In the genomic region with DNA sequence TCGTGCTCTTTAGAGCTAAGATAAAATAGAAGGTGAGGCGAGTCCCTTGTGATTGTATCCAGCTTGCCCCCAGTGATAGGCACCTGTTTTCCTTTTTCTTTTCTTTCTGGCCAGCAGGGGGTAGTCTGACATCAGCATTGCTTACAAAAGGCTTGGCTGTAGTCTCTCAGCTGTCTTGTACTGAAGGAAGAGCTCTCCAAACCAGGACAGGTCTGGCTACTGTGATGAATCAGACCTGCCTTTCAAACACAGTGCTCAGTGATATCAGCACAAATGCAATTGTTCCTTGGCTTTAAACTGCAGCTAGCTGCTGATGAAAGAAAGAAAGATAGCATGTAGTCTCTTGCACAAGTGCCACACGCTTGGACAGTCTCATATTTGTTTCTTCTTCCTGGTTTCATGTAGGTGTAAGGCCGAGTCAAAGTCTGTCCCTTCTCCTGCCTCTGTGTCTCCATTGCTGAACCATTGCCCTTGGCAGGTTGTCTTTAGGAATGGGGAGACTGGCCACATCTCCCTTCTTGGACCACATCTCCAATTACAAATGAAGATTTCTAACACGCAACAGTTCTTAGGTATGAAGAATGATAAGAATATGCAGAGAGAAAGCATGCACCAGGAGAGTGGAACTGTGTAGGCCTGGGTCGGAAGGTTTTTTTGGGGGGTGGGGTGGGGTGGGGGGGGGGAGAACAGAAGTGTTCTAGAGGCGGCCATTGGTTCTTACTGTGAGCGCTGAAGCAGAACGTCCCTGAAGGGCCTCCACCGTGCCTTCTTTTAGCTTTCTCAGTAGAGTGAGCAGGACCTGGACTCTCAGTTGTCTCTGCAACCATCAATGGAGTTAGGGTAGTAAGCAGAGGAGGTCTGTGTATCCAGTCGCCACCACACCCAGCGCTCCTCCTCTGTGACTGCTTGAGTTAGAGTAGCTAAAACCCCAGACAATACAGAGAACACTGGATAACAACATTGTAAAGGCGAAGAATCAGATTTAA, we compare ENCODE assay signal across 8 mouse cellular contexts.
DNase-seq lines count a peak whose midpoint lies in the region; ATAC-seq and TF ChIP-seq lines count a peak whose summit lies in the region.

No protein-coding gene starts in this region.

- H3K79me2 ChIP-seq in liver, adult 2 months (ENCODE audit: control insufficient read depth, insufficient read depth, low read length), result no peaks in the 10 kb centered on the region

- 66% methylated on average over 13 of the region's 13 CpGs for WGBS in liver, adult 2 months
- WGBS in liver, embryonic 11.5 days, result 65% methylated on average over 13 of the region's 13 CpGs
- WGBS in forebrain, embryonic 13.5 days, result 55% methylated on average over 13 of the region's 13 CpGs
- 65% methylated on average over 13 of the region's 13 CpGs for WGBS in intestine, embryonic 16.5 days
- 67% methylated on average over 13 of the region's 13 CpGs for WGBS in neural tube, embryonic 15.5 days

- H3K27me3 ChIP-seq in liver, adult 2 months (ENCODE audit: control insufficient read depth, insufficient read depth, low read length), result 0 out of 2 replicates have a peak, but pooled peaks cover 2% of the 10 kb centered on the region
- no peaks in the 10 kb centered on the region for H3K27me3 ChIP-seq in liver, embryonic 11.5 days (replicated peaks; ENCODE audit: control insufficient read depth, insufficient read depth, low read length)
- H3K27me3 ChIP-seq in forebrain, embryonic 13.5 days, result no peaks in the 10 kb centered on the region
- no peaks in the 10 kb centered on the region; the same call in 1 of the 2 replicates for H3K27me3 ChIP-seq in intestine, embryonic 16.5 days (replicated peaks; ENCODE audit: control insufficient read depth, insufficient read depth, low read length)
- H3K27me3 ChIP-seq in neural tube, embryonic 15.5 days (replicated peaks), result peaks cover 5% of the 10 kb centered on the region; the same call in 1 of the 2 replicates

- DNase-seq in liver, adult 2 months (ENCODE audit: extremely low read depth, low read depth, low spot score), result peak; percentile 34
- DNase-seq in liver, embryonic 11.5 days (ENCODE audit: low spot score), result no peak
- peak; percentile 89 for DNase-seq in R1 (ENCODE audit: low read depth, low spot score)
- peak; percentile 9 to 34 for DNase-seq in left cerebral cortex, adult 8-10 months (ENCODE audit: low spot score in 2 of 2)
- DNase-seq in urinary bladder, postnatal 10 days (ENCODE audit: low spot score), result no peak

- TF ChIP-seq POLR2A in liver, adult 2 months (IDR thresholded peaks at IDR 0.05; ENCODE audit: extremely low read depth, insufficient read depth, low read length), result no peak

- H3K9ac ChIP-seq in liver, adult 2 months (ENCODE audit: low read depth, low read length), result no peak overlapping the region
- H3K9ac ChIP-seq in liver, embryonic 11.5 days (ENCODE audit: low read depth, low read length), result no peak overlapping the region
- H3K9ac ChIP-seq in forebrain, embryonic 13.5 days, result no peak overlapping the region
- H3K9ac ChIP-seq in intestine, embryonic 16.5 days (ENCODE audit: low read depth, low read length), result no peak overlapping the region
- no peak overlapping the region for H3K9ac ChIP-seq in neural tube, embryonic 15.5 days (replicated peaks)

- H3K9me3 ChIP-seq in liver, embryonic 11.5 days (ENCODE audit: control insufficient read depth, low read length), result no peaks in the 10 kb centered on the region
- no peaks in the 10 kb centered on the region for H3K9me3 ChIP-seq in forebrain, embryonic 13.5 days (replicated peaks)
- no peaks in the 10 kb centered on the region for H3K9me3 ChIP-seq in intestine, embryonic 16.5 days (ENCODE audit: control insufficient read depth, low read length)
- no peaks in the 10 kb centered on the region for H3K9me3 ChIP-seq in neural tube, embryonic 15.5 days (replicated peaks)

- no peak overlapping the region for H3K4me3 ChIP-seq in liver, adult 2 months (ENCODE audit: insufficient read depth, low read depth, low read length)
- no peak overlapping the region for H3K4me3 ChIP-seq in liver, embryonic 11.5 days (ENCODE audit: low read depth, low read length)
- H3K4me3 ChIP-seq in forebrain, embryonic 13.5 days, result no peak overlapping the region
- no peak overlapping the region for H3K4me3 ChIP-seq in intestine, embryonic 16.5 days (ENCODE audit: low read length)
- no peak overlapping the region for H3K4me3 ChIP-seq in neural tube, embryonic 15.5 days (replicated peaks)

- H3K4me1 ChIP-seq in liver, adult 2 months (ENCODE audit: control insufficient read depth, insufficient read depth, low read length), result no peaks in the 10 kb centered on the region
- no peaks in the 10 kb centered on the region for H3K4me1 ChIP-seq in liver, embryonic 11.5 days (replicated peaks; ENCODE audit: control insufficient read depth, insufficient read depth, low read length)
- peaks cover 16% of the 10 kb centered on the region for H3K4me1 ChIP-seq in forebrain, embryonic 13.5 days
- no peaks in the 10 kb centered on the region for H3K4me1 ChIP-seq in intestine, embryonic 16.5 days (ENCODE audit: control insufficient read depth, insufficient read depth, low read length)
- H3K4me1 ChIP-seq in neural tube, embryonic 15.5 days, result peaks cover 13% of the 10 kb centered on the region; the same call in 1 of the 2 replicates

- no peak overlapping the region for H3K4me2 ChIP-seq in liver, embryonic 11.5 days
- H3K4me2 ChIP-seq in forebrain, embryonic 13.5 days, result no peak overlapping the region
- H3K4me2 ChIP-seq in intestine, embryonic 16.5 days (ENCODE audit: low read depth, low read length), result no peak overlapping the region
- H3K4me2 ChIP-seq in neural tube, embryonic 15.5 days, result no peak overlapping the region

- no peaks in the 10 kb centered on the region for H3K36me3 ChIP-seq in liver, adult 2 months (ENCODE audit: control insufficient read depth, insufficient read depth, low read length)
- no peaks in the 10 kb centered on the region for H3K36me3 ChIP-seq in liver, embryonic 11.5 days (ENCODE audit: control insufficient read depth, insufficient read depth, low read length)
- no peaks in the 10 kb centered on the region for H3K36me3 ChIP-seq in forebrain, embryonic 13.5 days (ENCODE audit: poor library complexity, severe bottlenecking)
- H3K36me3 ChIP-seq in intestine, embryonic 16.5 days (ENCODE audit: control insufficient read depth, insufficient read depth, low read length), result no peaks in the 10 kb centered on the region
- no peaks in the 10 kb centered on the region for H3K36me3 ChIP-seq in neural tube, embryonic 15.5 days

- peak; percentile 39 for TF ChIP-seq CTCF in liver, adult 2 months (IDR thresholded peaks at IDR 0.05; ENCODE audit: low read depth, low read length)

- no peak for ATAC-seq in liver, embryonic 11.5 days (replicated peaks; ENCODE audit: low FRiP score)
- ATAC-seq in forebrain, embryonic 13.5 days, result peak; percentile 86
- peak; percentile 52; the same call in 1 of the 2 replicates for ATAC-seq in intestine, embryonic 16.5 days
- ATAC-seq in neural tube, embryonic 15.5 days (ENCODE audit: low FRiP score), result peak; percentile 77

- no peak overlapping the region for H3K27ac ChIP-seq in liver, adult 2 months (replicated peaks; ENCODE audit: insufficient read depth, low read depth, low read length)
- H3K27ac ChIP-seq in liver, embryonic 11.5 days (ENCODE audit: low read depth, low read length), result no peak overlapping the region
- no peak overlapping the region for H3K27ac ChIP-seq in forebrain, embryonic 13.5 days
- H3K27ac ChIP-seq in intestine, embryonic 16.5 days (ENCODE audit: low read length), result no peak overlapping the region
- H3K27ac ChIP-seq in neural tube, embryonic 15.5 days (replicated peaks), result no peak overlapping the region

Comparison
In these comparisons a context has a peak if more than half of its experiments do, and no peak if none do; other contexts are left out.
1. DNase-seq: peak in liver, adult 2 months (single experiment), R1 (single experiment) and left cerebral cortex, adult 8-10 months (2 of 2); none in liver, embryonic 11.5 days (single experiment) and urinary bladder, postnatal 10 days (single experiment).